Comparison of ENCODE assay signal across 25 mouse cellular contexts in the genomic region with DNA sequence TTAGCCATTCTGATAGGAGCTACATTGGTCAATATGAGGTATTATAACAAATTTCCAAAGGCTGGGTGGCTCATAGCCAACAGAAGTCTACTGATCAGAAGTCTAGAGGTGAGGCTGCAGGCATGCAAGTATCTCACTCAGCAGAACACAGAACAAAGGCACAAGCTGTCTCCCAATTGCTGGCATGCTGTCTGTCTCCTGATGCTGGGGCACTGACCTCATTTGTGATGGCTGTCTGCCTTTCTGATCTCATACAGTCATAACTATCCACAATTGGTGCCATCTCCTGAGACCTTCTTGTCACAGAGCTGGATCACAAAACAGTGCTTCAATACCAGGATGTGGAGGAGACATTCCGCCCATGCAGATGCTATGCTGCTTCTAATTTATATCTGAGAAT. TPM values are rescaled to one million over a fixed set of nuclear protein-coding genes. Genes with fewer than 3 reads are reported as not detected.
DNase-seq lines count a peak whose midpoint lies in the region; ATAC-seq and TF ChIP-seq lines count a peak whose summit lies in the region.
"Had no signal": no experiment of that assay in that cellular context is flagged by ENCODE, and none has a peak within 500 bp of the region (broad histone marks: within the 10 kb centered on the region; RNA-seq: fewer than 3 reads in every experiment).

No protein-coding gene starts in this region.

- H3K27me3 ChIP-seq in cerebellum, adult 2 months (ENCODE audit: control insufficient read depth, insufficient read depth, low read length), result no peaks in the 10 kb centered on the region
- H3K27me3 ChIP-seq: embryonic facial prominence, embryonic 12.5 days; embryonic facial prominence, embryonic 15.5 days; hindbrain, embryonic 12.5 days; hindbrain, embryonic 15.5 days; Patski had no signal

- TF ChIP-seq POLR2A in cerebellum, adult 2 months (IDR thresholded peaks at IDR 0.05; ENCODE audit: borderline replicate concordance, insufficient read depth, low read length), result no peak

- 0 out of 2 replicates have a peak overlapping the region, but pooled peaks have one; percentile 49 for H3K27ac ChIP-seq in cerebellum, adult 2 months (ENCODE audit: insufficient read depth, low read length)
- H3K27ac ChIP-seq: embryonic facial prominence, embryonic 12.5 days; embryonic facial prominence, embryonic 15.5 days; gastrocnemius, adult 2 months; hindbrain, embryonic 12.5 days; hindbrain, embryonic 15.5 days had no signal

- no peak overlapping the region for H3K4me3 ChIP-seq in cerebellum, adult 2 months (replicated peaks; ENCODE audit: insufficient read depth, low read depth, low read length)
- H3K4me3 ChIP-seq: embryonic facial prominence, embryonic 12.5 days; embryonic facial prominence, embryonic 15.5 days; gastrocnemius, adult 2 months; hindbrain, embryonic 12.5 days; hindbrain, embryonic 15.5 days had no signal

- DNase-seq in cerebellum, adult 11 months, result no peak
- peak in 1 of 2 experiments; percentile 58 for DNase-seq in cerebellum, adult 2 months
- no peak for DNase-seq in cerebellum, postnatal 4 days (ENCODE audit: low spot score in 2 of 2)
- DNase-seq in retina, embryonic 14.5 days (ENCODE audit: low spot score), result peak; percentile 7
- no peak for DNase-seq in retina, postnatal 1 day
- DNase-seq in lung, postnatal 14 days, result no peak
- DNase-seq in kidney, adult 8-10 months, result no peak
- DNase-seq: adrenal gland, postnatal 10 days; adrenal gland, postnatal 36 days; forebrain, postnatal 0 days; gastrocnemius, adult 2 months; gastrocnemius, postnatal 14 days; heart, adult 11 months had no signal

- ATAC-seq in cerebellum, adult (ENCODE audit: insufficient number of reproducible peaks, low FRiP score, low TSS enrichment), result peak; percentile 45; the same call in 1 of the 2 replicates
- ATAC-seq: forebrain, embryonic 14.5 days; forebrain, postnatal 0 days; intestine, postnatal 0 days; Patski had no signal

- no peak for TF ChIP-seq CTCF in cerebellum, adult 2 months (IDR thresholded peaks at IDR 0.05; ENCODE audit: borderline replicate concordance, insufficient read depth, low read depth, low read length)

- 79% methylated on average over 1 of the region's 1 CpGs for WGBS in cerebellum, adult 2 months

- H3K4me1 ChIP-seq in cerebellum, adult 2 months (ENCODE audit: control insufficient read depth, insufficient read depth, low read length), result peaks cover 7% of the 10 kb centered on the region
- H3K4me1 ChIP-seq: embryonic facial prominence, embryonic 12.5 days; embryonic facial prominence, embryonic 15.5 days; hindbrain, embryonic 12.5 days; hindbrain, embryonic 15.5 days had no signal

RNA-seq across cellular contexts. Expression of a gene that starts 25.7 kb away (rescaled TPM):
- polyA plus RNA-seq in cerebellum, adult 2 months (2012; rRNA removed), result not detected in 2 replicates
- polyA plus RNA-seq: embryonic facial prominence, embryonic 15.5 days; forebrain, embryonic 14.5 days; frontal cortex, adult 2 months; heart, embryonic 11.5 days; heart, embryonic 14.5 days; heart, postnatal 0 days; intestine, postnatal 0 days; Patski had no signal
